Mouse (Mus musculus) cerebellum, postnatal 36 days (tissue): ENCODE results near the gene Slc12a1.

Experiments used
- DNase-seq, 2 experiments: peaks; one replicate each; pipeline ENCODE4 v3.0.0; 2021 to 2022; ENCODE audit warnings: mixed read lengths in 2 of 2

Slc12a1 gene

DNA sequence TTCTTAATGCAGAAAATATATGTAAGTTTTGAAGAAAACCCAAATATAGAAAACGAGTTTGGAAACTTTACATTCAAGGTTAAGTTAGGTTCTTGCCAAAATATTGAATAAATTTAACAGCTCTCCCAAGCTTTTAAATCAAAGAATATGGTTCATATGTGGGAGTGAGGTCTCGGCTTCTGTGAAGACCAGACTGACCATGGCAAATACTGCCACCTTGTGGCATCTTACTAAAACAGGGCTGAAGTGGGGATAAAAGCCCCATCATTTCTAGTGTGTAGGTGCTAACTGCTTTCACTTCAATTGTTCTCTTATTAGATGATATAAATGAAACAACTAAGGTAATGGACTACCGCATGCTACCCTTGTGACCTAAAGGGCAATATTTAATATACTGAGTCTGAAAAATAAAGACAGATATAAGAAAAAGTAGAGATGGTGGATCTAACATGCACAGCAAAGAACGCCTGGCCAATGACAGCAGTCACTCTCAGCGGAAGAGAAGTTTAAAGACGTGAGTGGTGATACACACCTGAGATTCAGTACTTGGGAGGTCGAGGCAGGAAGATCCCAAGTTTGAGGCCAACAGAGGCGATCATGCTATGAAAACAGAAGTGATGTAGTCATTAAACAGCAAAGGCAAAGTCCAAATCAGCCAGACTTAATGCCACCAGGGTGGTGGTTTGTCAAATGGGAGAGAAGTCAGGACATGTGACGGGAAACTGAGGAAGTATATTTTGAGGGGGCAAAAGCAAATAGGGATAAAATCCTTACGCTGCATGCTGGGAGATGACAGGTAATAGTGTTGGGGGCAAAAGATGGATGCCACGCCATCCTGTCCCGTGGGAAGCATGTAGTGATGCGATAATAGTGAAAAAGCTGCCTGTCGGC, 107.2 kb downstream of the Slc12a1 start:
- DNase-seq, result peak in 1 of 2 experiments; percentile 14

DNA sequence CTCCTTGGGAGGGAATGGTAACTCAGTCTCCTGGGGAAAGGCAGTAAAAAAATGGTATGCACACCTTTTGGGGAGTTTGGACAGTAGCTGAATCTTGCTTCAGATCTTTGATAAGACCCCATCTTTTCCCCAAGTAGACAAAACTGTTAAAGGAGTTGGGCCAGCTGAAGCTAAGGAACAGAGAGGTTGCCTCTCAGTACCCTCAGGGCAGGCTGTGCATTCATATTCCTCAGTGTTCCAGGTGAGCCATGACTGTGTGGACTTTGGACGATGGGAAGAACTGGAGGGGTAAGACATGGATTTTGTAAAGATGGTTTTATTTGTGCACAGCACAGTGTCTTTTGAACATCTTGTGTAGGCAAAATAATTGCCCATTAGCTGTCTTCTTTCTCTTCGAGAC, 108.0 kb downstream of the Slc12a1 start:
- DNase-seq, result no peak

DNA sequence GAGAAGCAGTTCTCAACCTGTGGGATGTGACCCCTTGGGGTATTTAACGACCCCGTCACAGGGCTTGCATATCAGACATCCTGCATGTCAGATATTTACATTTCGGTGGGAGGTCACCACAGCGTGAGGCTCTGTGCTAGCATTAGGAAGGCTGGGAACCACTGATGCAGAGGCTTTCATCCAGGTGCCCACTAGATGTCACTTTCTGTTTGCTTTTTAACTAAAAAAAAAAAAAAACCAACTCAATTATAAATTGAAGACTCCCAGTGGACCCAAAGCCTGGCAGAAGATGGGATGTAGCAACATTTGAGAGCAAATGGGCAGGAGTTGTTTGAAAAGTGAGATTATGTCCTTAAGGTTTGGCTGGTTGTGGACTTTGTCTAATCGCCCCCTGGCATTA, 110.8 kb downstream of the Slc12a1 start:
- peak in 1 of 2 experiments; percentile 18 for DNase-seq

DNA sequence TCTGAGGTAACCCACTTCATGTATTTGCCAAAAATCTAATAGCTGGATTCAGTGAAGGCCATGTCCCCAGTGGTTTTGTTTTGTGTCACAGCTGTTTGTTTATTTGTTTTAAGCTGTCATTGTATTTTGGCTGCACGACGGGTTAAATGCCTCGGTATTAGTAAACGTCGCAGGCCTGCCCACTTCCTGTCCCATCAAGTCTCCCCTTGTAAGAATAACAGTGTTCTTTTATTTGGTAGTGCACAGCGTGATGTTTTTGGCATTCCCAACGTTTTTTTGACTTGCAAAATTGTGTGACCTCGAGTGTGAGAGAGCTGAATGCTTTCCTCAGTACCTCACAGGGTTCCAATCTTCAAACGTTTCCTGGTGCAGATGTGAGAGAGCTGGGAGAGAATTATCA, 111.4 kb downstream of the Slc12a1 start:
- DNase-seq, result no peak

- no peak for DNase-seq
These were observed 116.6 kb downstream of the Slc12a1 start for GRCm38 (mm10) chr2:125268876-125269275.

DNA sequence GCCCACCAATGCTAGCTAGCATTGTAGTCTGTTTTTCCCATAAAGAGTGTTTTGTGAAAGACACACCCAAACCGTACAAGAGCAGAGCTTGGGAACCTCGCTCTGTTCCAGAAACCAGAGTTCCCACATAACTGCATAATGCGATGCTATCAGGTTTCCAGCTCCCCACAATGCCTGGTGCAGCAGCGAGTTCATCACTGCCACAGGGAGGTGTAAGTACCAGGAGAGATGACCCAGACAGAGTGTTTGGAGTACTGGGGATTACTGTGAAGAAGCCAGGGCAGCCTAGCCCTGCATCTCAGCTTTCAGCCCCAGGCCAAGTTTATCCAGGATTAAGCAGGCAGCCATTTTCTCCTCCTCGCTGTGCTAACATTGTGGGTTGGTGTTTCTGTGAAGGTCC, 123.3 kb downstream of the Slc12a1 start:
- DNase-seq, result no peak

GRCm38 (mm10) chr2:125276692-125277091, 124.4 kb downstream of the Slc12a1 start:
- no peak for DNase-seq

DNA sequence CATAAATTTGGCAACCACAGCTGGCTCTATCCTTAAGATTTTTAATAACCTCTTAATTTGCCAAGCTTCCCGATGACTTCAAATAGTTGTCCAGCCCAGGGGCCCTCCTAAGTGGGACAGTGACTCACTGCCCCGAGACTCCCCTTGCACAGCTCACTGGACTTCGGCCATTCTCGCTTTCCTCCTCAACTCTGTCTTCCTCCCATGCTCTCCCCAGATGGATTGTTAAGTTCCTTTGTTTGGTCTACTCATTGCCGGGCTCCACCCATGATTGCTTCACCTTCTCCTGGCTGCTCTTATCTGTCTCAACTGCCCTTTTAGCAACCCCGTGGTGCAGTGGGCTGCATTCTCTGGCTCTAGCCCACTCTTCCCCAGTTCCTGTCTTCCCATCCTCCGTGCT, 126.2 kb downstream of the Slc12a1 start:
- no peak for DNase-seq
